Comparison of ENCODE assay signal across 8 mouse cellular contexts in genomic region chr11:100979887-100980286, GRCm38 (mm10). TPM values are rescaled to one million over a fixed set of nuclear protein-coding genes. Genes with fewer than 3 reads are reported as not detected.
DNase-seq lines count a peak whose midpoint lies in the region; ATAC-seq lines count a peak whose summit lies in the region.

No protein-coding gene starts in this region.

- no peak overlapping the region for H3K4me3 ChIP-seq in heart, embryonic 16.5 days (ENCODE audit: low read length)
- H3K4me3 ChIP-seq in liver, embryonic 16.5 days (ENCODE audit: low read depth, low read length), result no peak overlapping the region
- no peak overlapping the region for H3K4me3 ChIP-seq in midbrain, embryonic 16.5 days (ENCODE audit: low read depth, low read length)

- H3K27me3 ChIP-seq in heart, embryonic 16.5 days (ENCODE audit: control insufficient read depth, insufficient read depth, low read length), result no peaks in the 10 kb centered on the region
- H3K27me3 ChIP-seq in liver, embryonic 16.5 days (ENCODE audit: control insufficient read depth, insufficient read depth, low read depth, low read length), result no peaks in the 10 kb centered on the region
- H3K27me3 ChIP-seq in midbrain, embryonic 16.5 days (ENCODE audit: control insufficient read depth, insufficient read depth, low read depth, low read length), result 0 out of 2 replicates have a peak, but pooled peaks cover 4% of the 10 kb centered on the region

- no peaks in the 10 kb centered on the region for H3K36me3 ChIP-seq in heart, embryonic 16.5 days (ENCODE audit: control insufficient read depth, insufficient read depth)
- H3K36me3 ChIP-seq in liver, embryonic 16.5 days (ENCODE audit: control insufficient read depth, insufficient read depth), result no peaks in the 10 kb centered on the region
- H3K36me3 ChIP-seq in midbrain, embryonic 16.5 days (ENCODE audit: control insufficient read depth, insufficient read depth, low read length), result no peaks in the 10 kb centered on the region

- H3K27ac ChIP-seq in heart, embryonic 16.5 days (ENCODE audit: low read length), result peak overlapping the region; percentile 70
- H3K27ac ChIP-seq in liver, embryonic 16.5 days (ENCODE audit: low read length), result peak overlapping the region; percentile 54
- H3K27ac ChIP-seq in midbrain, embryonic 16.5 days (ENCODE audit: low read length), result no peak overlapping the region

- no peak overlapping the region; the same call in 1 of the 2 replicates for H3K9ac ChIP-seq in heart, embryonic 16.5 days (ENCODE audit: low read length)
- H3K9ac ChIP-seq in liver, embryonic 16.5 days (ENCODE audit: low read depth, low read length), result no peak overlapping the region
- H3K9ac ChIP-seq in midbrain, embryonic 16.5 days (ENCODE audit: low read depth, low read length), result no peak overlapping the region

- peak; percentile 69 for DNase-seq in adrenal gland, postnatal 10 days
- DNase-seq in adrenal gland, adult 18-20 months (ENCODE audit: low spot score in 2 of 2), result no peak
- DNase-seq in MN1 (ENCODE audit: low spot score), result peak; percentile 66
- DNase-seq in layer of hippocampus, adult 8-10 months (ENCODE audit: low spot score in 2 of 2), result no peak
- no peak for DNase-seq in spleen, adult 18-20 months

- H3K4me1 ChIP-seq in heart, embryonic 16.5 days (ENCODE audit: control insufficient read depth, insufficient read depth, low read length), result peaks cover 20% of the 10 kb centered on the region
- H3K4me1 ChIP-seq in liver, embryonic 16.5 days (ENCODE audit: control insufficient read depth, low read depth, low read length), result no peaks in the 10 kb centered on the region
- 0 out of 2 replicates have a peak, but pooled peaks cover 4% of the 10 kb centered on the region for H3K4me1 ChIP-seq in midbrain, embryonic 16.5 days (ENCODE audit: control insufficient read depth, insufficient read depth, low read length)

- 25% methylated on average over 8 of the region's 8 CpGs for WGBS in heart, embryonic 16.5 days
- WGBS in liver, embryonic 16.5 days (ENCODE audit: insufficient replicate concordance), result 46% methylated on average over 8 of the region's 8 CpGs
- 60% methylated on average over 8 of the region's 8 CpGs for WGBS in midbrain, embryonic 16.5 days

- H3K9me3 ChIP-seq in heart, embryonic 16.5 days (replicated peaks; ENCODE audit: control insufficient read depth, low read length), result no peaks in the 10 kb centered on the region
- H3K9me3 ChIP-seq in liver, embryonic 16.5 days (replicated peaks; ENCODE audit: control insufficient read depth, low read length), result no peaks in the 10 kb centered on the region
- H3K9me3 ChIP-seq in midbrain, embryonic 16.5 days (replicated peaks; ENCODE audit: control insufficient read depth, low read length, poor library complexity, severe bottlenecking), result no peaks in the 10 kb centered on the region

- peak overlapping the region; percentile 6; the same call in 1 of the 2 replicates for H3K4me2 ChIP-seq in heart, embryonic 16.5 days (ENCODE audit: low read depth, low read length)
- no peak overlapping the region for H3K4me2 ChIP-seq in liver, embryonic 16.5 days (ENCODE audit: low read depth, low read length)
- H3K4me2 ChIP-seq in midbrain, embryonic 16.5 days (ENCODE audit: low read length), result no peak overlapping the region

- peak; percentile 83 for ATAC-seq in heart, embryonic 16.5 days (replicated peaks; ENCODE audit: extremely low read depth, insufficient read depth, low FRiP score)
- peak; percentile 80 for ATAC-seq in liver, embryonic 16.5 days (ENCODE audit: low read depth)
- no peak for ATAC-seq in midbrain, embryonic 16.5 days

RNA-seq across cellular contexts. Expression of gene Cavin1, which starts 9.2 kb away (rescaled TPM):
- 100 to 1,000 TPM; 327 to 368 TPM for total RNA-seq in adrenal gland, postnatal 10 days (2021)
- total RNA-seq in adrenal gland, adult 18-20 months (2021), result 100 to 1,000 TPM; 296 to 352 TPM
- polyA plus RNA-seq in heart, embryonic 16.5 days (2015; fragmentation: Nextera tagmentation; extraction: Ambion mirVana), result 428 and 460 TPM in 2 replicates
- polyA plus RNA-seq in liver, embryonic 16.5 days (2015; fragmentation: Nextera tagmentation; extraction: Ambion mirVana), result 26.0 and 29.7 TPM in 2 replicates
- total RNA-seq in layer of hippocampus, adult 8-10 months (2022), result 10 to 100 TPM; 15.4 to 22.1 (median 18.9) TPM
- 40.0 TPM in 2 replicates for polyA plus RNA-seq in midbrain, embryonic 16.5 days (2015; fragmentation: Nextera tagmentation; extraction: Ambion mirVana)

RNA-seq across cellular contexts. Expression of gene Atp6v0a1, which starts 29.4 kb away (rescaled TPM):
- total RNA-seq in adrenal gland, postnatal 10 days (2021), result 10 to 100 TPM; 93.4 to 95.8 TPM
- total RNA-seq in adrenal gland, adult 18-20 months (2021), result 100 to 1,000 TPM; 120 to 176 TPM
- polyA plus RNA-seq in heart, embryonic 16.5 days (2015; fragmentation: Nextera tagmentation; extraction: Ambion mirVana), result 50.7 and 53.6 TPM in 2 replicates
- polyA plus RNA-seq in liver, embryonic 16.5 days (2015; fragmentation: Nextera tagmentation; extraction: Ambion mirVana), result 47.5 and 49.9 TPM in 2 replicates
- 100 to 1,000 TPM; 402 to 498 (median 457) TPM for total RNA-seq in layer of hippocampus, adult 8-10 months (2022)
- 155 and 172 TPM in 2 replicates for polyA plus RNA-seq in midbrain, embryonic 16.5 days (2015; fragmentation: Nextera tagmentation; extraction: Ambion mirVana)

RNA-seq across cellular contexts. Expression of gene Stat3, which starts 40.5 kb away (rescaled TPM):
- 10 to 100 TPM; 68.2 to 75.6 TPM for total RNA-seq in adrenal gland, postnatal 10 days (2021)
- 100 to 1,000 TPM in 1 of 2 experiments, 10 to 100 TPM in 1; 87.0 to 102 TPM for total RNA-seq in adrenal gland, adult 18-20 months (2021)
- polyA plus RNA-seq in heart, embryonic 16.5 days (2015; fragmentation: Nextera tagmentation; extraction: Ambion mirVana), result 60.4 and 64.9 TPM in 2 replicates
- polyA plus RNA-seq in liver, embryonic 16.5 days (2015; fragmentation: Nextera tagmentation; extraction: Ambion mirVana), result 32.8 and 39.2 TPM in 2 replicates
- 10 to 100 TPM; 42.9 to 75.3 (median 52.9) TPM for total RNA-seq in layer of hippocampus, adult 8-10 months (2022)
- 37.3 and 39.0 TPM in 2 replicates for polyA plus RNA-seq in midbrain, embryonic 16.5 days (2015; fragmentation: Nextera tagmentation; extraction: Ambion mirVana)

Comparison
In these comparisons a context has a peak if more than half of its experiments do, and no peak if none do; other contexts are left out.
1. DNase-seq: peak in adrenal gland, postnatal 10 days (single experiment) and MN1 (single experiment); none in adrenal gland, adult 18-20 months (0 of 2), layer of hippocampus, adult 8-10 months (0 of 2) and spleen, adult 18-20 months (0 of 2).
2. RNA of gene Cavin1, which starts 9.2 kb away (total RNA-seq): 327 to 368 TPM in adrenal gland, postnatal 10 days and 296 to 352 TPM in adrenal gland, adult 18-20 months; 15.4 to 22.1 TPM in layer of hippocampus, adult 8-10 months; every median in the first group is over 10 times any median in the second.